Mouse (Mus musculus): ENCODE measurements around the gene Klhdc1.
A peak's percentile ranks its signal among the peaks of the same experiment; 100 is the strongest.

Gene Klhdc1

GRCm38 (mm10) chr12:69227776-69228466 is 13.1 kb upstream of the Klhdc1 start, which contains the start of gene Pole2:
Gene Pole2, minus strand, starts transcription at chr12:69228195.
- DNase-seq (ENCODE audit: low read depth), result peak; percentile 91

- DNase-seq (ENCODE audit: low read depth), result peak; percentile 87
These were observed 11.7 kb upstream of the Klhdc1 start for GRCm38 (mm10) chr12:69229251-69229650.

- no peak for DNase-seq (ENCODE audit: low read depth)
These were observed 5.2 kb upstream of the Klhdc1 start for GRCm38 (mm10) chr12:69235782-69236181.

- DNase-seq (ENCODE audit: low read depth), result peak; percentile 31
These were observed 2.7 kb upstream of the Klhdc1 start for GRCm38 (mm10) chr12:69238284-69238683.

- no peak for DNase-seq (ENCODE audit: low read depth)
These were observed 412 bp downstream of the Klhdc1 start for GRCm38 (mm10) chr12:69241405-69241770.

GRCm38 (mm10) chr12:69241771-69242431 is 925 bp downstream of the Klhdc1 start:
- peak; percentile 80 for DNase-seq (ENCODE audit: low read depth)

- DNase-seq (ENCODE audit: low read depth), result peak; percentile 56
These were observed 8.8 kb downstream of the Klhdc1 start for GRCm38 (mm10) chr12:69249766-69250165.

GRCm38 (mm10) chr12:69250756-69251155 is 9.8 kb downstream of the Klhdc1 start:
- DNase-seq (ENCODE audit: low read depth), result no peak

GRCm38 (mm10) chr12:69253806-69254205 is 12.8 kb downstream of the Klhdc1 start:
- DNase-seq (ENCODE audit: low read depth), result peak; percentile 48

GRCm38 (mm10) chr12:69257836-69258235 is 16.9 kb downstream of the Klhdc1 start:
- DNase-seq (ENCODE audit: low read depth), result peak; percentile 81

- no peak for DNase-seq (ENCODE audit: low read depth)
These were observed 21.3 kb downstream of the Klhdc1 start for GRCm38 (mm10) chr12:69262251-69262650.

GRCm38 (mm10) chr12:69265031-69265430 is 24.1 kb downstream of the Klhdc1 start:
- no peak for DNase-seq (ENCODE audit: low read depth)

GRCm38 (mm10) chr12:69267956-69268632 is 27.1 kb downstream of the Klhdc1 start:
- no peak for DNase-seq (ENCODE audit: low read depth)

- DNase-seq (ENCODE audit: low read depth), result no peak
These were observed 28.0 kb downstream of the Klhdc1 start for GRCm38 (mm10) chr12:69268956-69269355.

- DNase-seq (ENCODE audit: low read depth), result peak; percentile 77
These were observed 39.0 kb downstream of the Klhdc1 start for GRCm38 (mm10) chr12:69279931-69280469.

- DNase-seq (ENCODE audit: low read depth), result no peak
These were observed 39.9 kb downstream of the Klhdc1 start for GRCm38 (mm10) chr12:69280915-69281314.

- no peak for DNase-seq (ENCODE audit: low read depth)
These were observed 42.2 kb downstream of the Klhdc1 start for GRCm38 (mm10) chr12:69283146-69283545.

GRCm38 (mm10) chr12:69287535-69287934 is 46.6 kb downstream of the Klhdc1 start:
- DNase-seq (ENCODE audit: low read depth), result no peak

- no peak for DNase-seq (ENCODE audit: low read depth)
These were observed 47.7 kb downstream of the Klhdc1 start for GRCm38 (mm10) chr12:69288699-69289098.

- DNase-seq (ENCODE audit: low read depth), result no peak
These were observed 51.4 kb downstream of the Klhdc1 start for GRCm38 (mm10) chr12:69292401-69292800.

- DNase-seq (ENCODE audit: low read depth), result no peak
These were observed 52.8 kb downstream of the Klhdc1 start for GRCm38 (mm10) chr12:69293815-69294214.

- DNase-seq (ENCODE audit: low read depth), result no peak
These were observed 54.0 kb downstream of the Klhdc1 start for GRCm38 (mm10) chr12:69294936-69295335.

GRCm38 (mm10) chr12:69295651-69296050 is 54.7 kb downstream of the Klhdc1 start:
- DNase-seq (ENCODE audit: low read depth), result peak; percentile 26
